Mouse (Mus musculus) small intestine, adult 2 months (tissue): Measurements from ENCODE around the gene Slc35f5. TPM values are rescaled to one million over a fixed set of nuclear protein-coding genes. Genes with fewer than 3 reads are reported as not detected.

Experiments
- H3K27ac ChIP-seq: fragments of 200-500 bp; 2 replicates; pipeline ENCODE4 v1.5.1; 2012; ENCODE audit warnings: low read depth, low read length, control low read depth, inconsistent platforms; ENCODE audit not compliant: insufficient read depth
- H3K27me3 ChIP-seq: fragments of 200-500 bp; 2 replicates; pipeline ENCODE4 v1.6.1; 2012; ENCODE audit warnings: mild to moderate bottlenecking, moderate library complexity, low read length, inconsistent platforms; ENCODE audit not compliant: control insufficient read depth, insufficient read depth
- H3K36me3 ChIP-seq: fragments of 200-500 bp; 2 replicates; pipeline ENCODE4 v1.6.1; 2012; ENCODE audit warnings: mild to moderate bottlenecking, low read length, control low read depth, inconsistent platforms; ENCODE audit not compliant: control insufficient read depth, insufficient read depth
- H3K4me1 ChIP-seq: fragments of 200-500 bp; 2 replicates; pipeline ENCODE4 v1.6.1; 2012; ENCODE audit warnings: low read length, inconsistent platforms, mixed read lengths; ENCODE audit not compliant: control insufficient read depth, insufficient read depth, insufficient read length
- H3K4me3 ChIP-seq: fragments of 200-500 bp; 2 replicates; pipeline ENCODE4 v1.5.1; 2012; ENCODE audit warnings: low read depth, mild to moderate bottlenecking, control low read depth, inconsistent platforms, low read length, moderate library complexity
- CTCF ChIP-seq: fragments of 200-500 bp; IDR thresholded peaks from 2 replicates; pipeline ENCODE4 v1.5.1; 2012; ENCODE audit warnings: low read depth, mild to moderate bottlenecking, control low read depth, inconsistent platforms, low read length, moderate library complexity, mixed read lengths; ENCODE audit not compliant: insufficient replicate concordance, insufficient read length; ENCODE audit errors: extremely low read depth
- POLR2A ChIP-seq: fragments of 200-500 bp; IDR thresholded peaks from 2 replicates; pipeline ENCODE4 v1.6.1; 2012; ENCODE audit warnings: low read depth, mild to moderate bottlenecking, control low read depth, inconsistent platforms, low read length, moderate library complexity
- WGBS: fragments of 180-500 bp; shearing (Covaris S2); methylation state at CpG from one replicate; pipeline ENCODE4 v1.1.7; 2018; 5-methylcytosine and 5-hydroxymethylcytosine counted together
- polyA plus RNA-seq: library from polyadenylated mRNA; depleted of rRNA; stranded (reverse); fragments of >200 nt; gene quantifications from 2 replicates; pipeline ENCODE4 v1.2.3, GENCODE M21; 2012

Slc35f5 gene
- polyA plus RNA-seq, 1 experiment: 29.4 TPM

- 7% methylated on average over 1 of the region's 1 CpGs for WGBS
- no peaks in the 10 kb centered on the region for H3K36me3 ChIP-seq
- no peak for TF ChIP-seq CTCF
- no peak for TF ChIP-seq POLR2A
- peaks cover 3% of the 10 kb centered on the region; the same call in 1 of the 2 replicates for H3K4me1 ChIP-seq
- H3K27me3 ChIP-seq: no peaks in the 10 kb centered on the region
- no peak overlapping the region for H3K4me3 ChIP-seq
- H3K27ac ChIP-seq: peak overlapping the region; percentile 97
Observed at GRCm38 (mm10) chr1:125550359-125550758, 10.0 kb upstream of the Slc35f5 start.

DNA sequence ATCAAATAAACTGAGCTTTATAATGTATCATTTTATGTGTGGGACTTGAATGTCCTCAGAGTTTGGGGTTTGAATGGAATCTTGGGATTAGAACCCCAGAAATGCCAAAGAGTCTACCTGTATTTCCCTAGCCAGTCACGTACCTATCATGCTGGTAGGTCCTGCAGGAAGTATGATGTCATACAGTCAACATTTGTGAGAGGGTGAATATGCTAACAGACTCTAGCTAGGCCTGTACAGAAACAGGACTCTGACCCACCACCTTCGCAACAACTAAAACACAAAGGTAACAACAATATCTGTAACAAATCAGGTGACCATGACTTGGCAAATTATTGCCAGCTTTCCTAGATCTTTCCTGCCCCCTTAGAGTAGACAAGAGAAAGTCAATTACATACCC lies 8.8 kb upstream of the Slc35f5 start:
- Histone ChIP-seq H3K27ac (no peak overlapping the region), H3K4me3 (no peak overlapping the region), H3K36me3 (no peaks in the 10 kb centered on the region), H3K27me3 (no peaks in the 10 kb centered on the region), H3K4me1 (peaks cover 3% of the 10 kb centered on the region; the same call in 1 of the 2 replicates)
- TF ChIP-seq POLR2A: no peak
- TF ChIP-seq CTCF: no peak
- WGBS: 35% methylated on average over 2 of the region's 2 CpGs

DNA sequence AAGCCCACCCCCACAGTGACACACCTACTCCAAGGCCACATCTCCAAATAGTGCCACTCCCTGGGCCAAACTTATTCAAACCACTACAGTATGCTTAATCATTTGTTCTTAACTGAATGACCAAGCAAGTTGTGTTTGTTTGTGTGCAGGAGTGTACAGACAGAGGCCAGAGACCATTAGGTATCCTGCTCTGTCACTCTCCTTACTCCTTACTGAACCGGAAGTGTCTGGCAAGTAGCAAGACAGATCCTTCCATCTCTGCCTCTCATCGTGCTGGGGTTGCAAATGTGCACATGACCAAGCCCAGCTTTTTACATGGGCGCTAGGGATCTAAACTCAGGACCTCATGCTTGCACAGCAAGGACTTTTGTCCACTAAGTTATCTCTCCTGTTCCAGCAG lies 1.1 kb upstream of the Slc35f5 start:
- no peaks in the 10 kb centered on the region for H3K27me3 ChIP-seq
- H3K4me3 ChIP-seq: no peak overlapping the region
- peaks cover 11% of the 10 kb centered on the region; the same call in 1 of the 2 replicates for H3K4me1 ChIP-seq
- 37% methylated on average over 3 of the region's 3 CpGs for WGBS
- peak overlapping the region; percentile 32; the same call in 1 of the 2 replicates for H3K27ac ChIP-seq
- peaks cover 2% of the 10 kb centered on the region; the same call in 1 of the 2 replicates for H3K36me3 ChIP-seq
- TF ChIP-seq CTCF: no peak
- TF ChIP-seq POLR2A: no peak

GRCm38 (mm10) chr1:125559721-125560120 lies 674 bp upstream of the Slc35f5 start:
- H3K4me1 ChIP-seq: peaks cover 11% of the 10 kb centered on the region; the same call in 1 of the 2 replicates
- TF ChIP-seq POLR2A (no peak), CTCF (no peak)
- 3% methylated on average over 2 of the region's 2 CpGs for WGBS
- H3K27me3 ChIP-seq: no peaks in the 10 kb centered on the region
- H3K4me3 ChIP-seq: no peak overlapping the region
- peaks cover 3% of the 10 kb centered on the region for H3K36me3 ChIP-seq
- peak overlapping the region; percentile 85 for H3K27ac ChIP-seq

DNA sequence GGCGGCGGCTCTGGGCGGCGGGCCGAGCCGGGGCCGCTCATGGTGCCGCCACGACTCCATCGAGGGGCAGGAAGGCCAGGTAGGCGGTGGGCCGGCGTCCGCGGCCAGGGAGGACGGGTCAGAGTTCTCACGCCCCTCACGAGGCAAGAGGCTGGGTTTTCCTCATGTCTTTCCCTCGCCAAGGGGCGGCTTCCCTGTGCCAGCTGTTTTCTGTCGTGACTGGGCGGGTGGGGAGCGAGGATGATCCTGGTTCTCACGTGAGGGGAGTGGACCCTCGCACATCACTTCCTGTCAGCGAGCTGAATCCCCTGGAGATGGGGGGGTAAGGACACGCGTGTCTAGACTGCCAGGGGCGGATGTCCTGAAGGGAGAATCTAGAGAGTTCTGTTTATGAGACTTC lies 811 bp downstream of the Slc35f5 start:
- H3K4me1 ChIP-seq: peaks cover 11% of the 10 kb centered on the region; the same call in 1 of the 2 replicates
- H3K36me3 ChIP-seq: peaks cover 4% of the 10 kb centered on the region
- TF ChIP-seq CTCF (no peak), POLR2A (no peak)
- H3K4me3 ChIP-seq: peak overlapping the region; percentile 83
- peak overlapping the region; percentile 76 for H3K27ac ChIP-seq
- WGBS: 1% methylated on average over 29 of the region's 29 CpGs
- H3K27me3 ChIP-seq: no peaks in the 10 kb centered on the region

- H3K27me3 ChIP-seq: no peaks in the 10 kb centered on the region
- peaks cover 8% of the 10 kb centered on the region for H3K36me3 ChIP-seq
- no peak overlapping the region for H3K27ac ChIP-seq
- peaks cover 11% of the 10 kb centered on the region; the same call in 1 of the 2 replicates for H3K4me1 ChIP-seq
- 80% methylated on average over 4 of the region's 4 CpGs for WGBS
- peak overlapping the region; percentile 83 for H3K4me3 ChIP-seq
- TF ChIP-seq POLR2A (no peak), CTCF (no peak)
Observed at GRCm38 (mm10) chr1:125561841-125562240, 1.4 kb downstream of the Slc35f5 start.

DNA sequence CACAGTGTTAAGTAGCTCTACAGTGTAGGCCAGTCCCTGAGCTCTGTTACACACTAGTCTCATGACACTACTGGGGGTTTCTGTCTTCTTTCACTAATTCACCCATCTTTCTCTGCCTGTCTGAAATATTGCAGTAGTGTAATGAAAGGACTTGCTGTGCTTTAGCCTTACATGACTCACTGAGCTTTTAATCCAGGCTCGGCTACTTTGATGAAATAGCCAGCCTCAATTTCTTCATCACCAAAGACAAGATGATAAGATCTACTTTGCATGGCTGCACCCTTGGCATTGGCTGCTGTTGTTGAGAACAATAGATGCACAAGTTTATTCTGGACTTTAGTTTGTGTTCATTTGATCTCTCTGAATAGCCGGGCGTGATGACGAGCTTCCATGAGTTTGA lies 7.7 kb downstream of the Slc35f5 start:
- Histone ChIP-seq H3K36me3 (peaks cover 50% of the 10 kb centered on the region), H3K4me3 (no peak overlapping the region), H3K4me1 (no peaks in the 10 kb centered on the region), H3K27me3 (no peaks in the 10 kb centered on the region), H3K27ac (0 out of 2 replicates have a peak overlapping the region, but pooled peaks have one; percentile 11)
- WGBS: 83% methylated on average over 4 of the region's 4 CpGs
- TF ChIP-seq POLR2A (no peak), CTCF (no peak)
